Mouse (Mus musculus) spleen, embryonic (tissue): ENCODE measurements around the gene Gm5114.
"Not testable (repeated sequence)": the region's sequence is repeated elsewhere in the genome, so short reads cannot be mapped to it uniquely, and the experiment has no call there.

Experiments
- CTCF ChIA-PET: fragments of 350-600 bp; sonication (Branson Sonifier 250); formaldehyde crosslinking; loops from one replicate; lab custom pipeline; 2022; lab: Charles Lee

Gm5114 gene

GRCm38 (mm10) chr7:39413060-39413459 is at the start of gene Gm5114:
Gene Gm5114, minus strand, starts transcription at chr7:39413160.
- CTCF ChIA-PET = not testable (repeated sequence)

DNA sequence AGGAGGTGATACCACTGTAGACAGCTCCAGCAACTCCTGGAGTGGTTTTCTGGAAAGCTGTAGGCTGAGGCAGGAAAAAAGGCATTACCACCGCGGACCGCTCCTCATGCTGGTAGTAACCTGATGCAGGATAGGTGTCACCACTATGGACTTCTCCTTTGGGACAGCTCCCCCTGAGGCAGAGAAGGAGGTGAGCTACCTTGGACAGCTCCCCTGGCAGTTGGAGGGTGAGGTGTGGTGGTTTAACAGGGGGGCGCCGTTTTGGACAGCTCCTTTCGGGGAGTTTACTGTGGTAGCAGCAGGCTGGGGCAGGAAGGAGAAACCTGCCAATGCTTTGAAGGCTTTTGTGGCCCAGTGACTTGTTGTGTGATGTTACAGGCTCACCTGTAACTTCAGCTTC is 42.8 kb upstream of the Gm5114 start:
- CTCF ChIA-PET = no interaction called here

DNA sequence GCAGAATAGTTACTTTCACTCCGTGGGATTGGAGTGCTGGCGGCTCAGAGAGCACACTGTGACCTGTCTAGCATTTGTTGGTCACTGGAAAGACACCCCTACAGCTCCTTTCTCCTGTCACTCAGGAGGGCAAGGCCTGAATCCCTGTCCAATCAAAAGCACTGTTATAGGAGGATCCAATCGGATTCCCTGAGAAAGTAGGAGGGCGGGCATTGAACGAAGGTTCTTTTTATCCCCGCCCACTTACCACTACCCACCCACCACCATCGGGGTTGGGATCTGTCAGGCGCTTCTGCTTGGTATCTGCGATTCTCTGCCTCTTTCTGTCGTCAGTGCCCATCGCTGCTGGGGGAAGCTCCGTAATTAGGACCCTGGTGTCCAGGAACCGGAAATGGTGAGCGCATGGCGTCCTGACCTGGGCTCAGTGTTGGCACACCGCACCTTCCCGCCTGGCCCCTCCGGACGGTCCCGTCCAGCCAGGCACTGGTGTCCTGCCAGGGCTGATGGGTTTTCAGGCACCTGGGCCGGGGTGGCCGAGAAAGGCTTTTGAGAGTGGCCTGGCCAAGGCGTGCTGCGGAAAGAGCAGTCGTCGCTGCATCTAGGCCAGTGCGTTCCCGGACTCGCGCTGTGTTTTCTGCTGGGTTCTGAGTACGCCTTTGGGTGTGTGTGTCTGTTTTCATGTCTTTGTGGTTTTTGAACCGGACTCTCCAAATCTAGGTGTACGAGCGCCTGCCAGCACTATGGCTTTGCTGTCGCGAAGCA is 36.5 kb upstream of the Gm5114 start:
- CTCF ChIA-PET = no interaction called here

GRCm38 (mm10) chr7:39448626-39449242 is 35.8 kb upstream of the Gm5114 start:
- CTCF ChIA-PET = no interaction called here

DNA sequence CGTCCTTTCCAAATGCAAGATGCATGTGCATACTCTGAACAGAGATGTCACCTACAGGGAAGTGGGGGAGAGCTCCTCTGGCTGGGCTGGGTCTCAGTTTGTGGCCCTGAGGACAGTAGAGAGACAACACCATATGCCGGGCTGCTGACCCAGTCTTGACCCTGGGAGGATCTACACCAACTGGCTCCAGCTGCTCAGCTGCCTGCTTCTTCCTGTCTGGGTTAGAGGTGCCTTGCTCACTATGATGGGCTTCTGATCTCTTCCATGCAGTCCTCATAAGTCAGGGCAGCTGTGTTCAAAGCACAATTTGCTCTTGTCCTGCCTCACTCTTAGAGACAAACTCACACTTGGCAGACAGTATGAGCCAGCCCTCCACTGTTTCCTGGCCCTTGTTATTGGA is 28.3 kb upstream of the Gm5114 start:
- CTCF ChIA-PET = no interaction called here

DNA sequence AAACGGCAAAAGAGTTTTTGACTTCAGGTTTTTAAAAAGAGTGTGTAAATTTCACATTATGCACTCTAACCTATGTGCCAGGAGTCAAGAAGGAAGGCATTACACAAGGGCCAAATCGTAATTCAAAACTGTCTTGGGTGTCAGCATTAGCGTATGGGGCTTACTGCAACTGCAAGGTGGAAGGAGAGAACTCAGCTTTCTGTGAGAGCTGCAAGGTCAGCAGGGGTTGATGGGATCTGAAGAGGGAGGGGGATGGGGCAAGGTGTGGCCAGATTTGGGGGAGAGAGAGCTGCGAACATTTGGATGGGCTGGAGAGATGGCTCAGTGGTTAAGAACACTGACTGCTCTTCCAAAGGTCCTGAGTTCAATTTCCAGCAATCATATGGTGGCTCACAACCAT is 27.4 kb upstream of the Gm5114 start:
- CTCF ChIA-PET = interaction anchor here (0.6 kb wide), 1 partner anchor 143 kb away, joined by 4 read pairs; no protein-coding TSS in a partner anchor
